Mouse (Mus musculus): ENCODE measurements around the gene Rora. TPM values are rescaled to one million over a fixed set of nuclear protein-coding genes. Genes with fewer than 3 reads are reported as not detected.
A peak's percentile ranks its signal among the peaks of the same experiment; 100 is the strongest.

Gene Rora
- polyA plus RNA-seq, 1 experiment from 2014 or later: 6.6 TPM

DNA sequence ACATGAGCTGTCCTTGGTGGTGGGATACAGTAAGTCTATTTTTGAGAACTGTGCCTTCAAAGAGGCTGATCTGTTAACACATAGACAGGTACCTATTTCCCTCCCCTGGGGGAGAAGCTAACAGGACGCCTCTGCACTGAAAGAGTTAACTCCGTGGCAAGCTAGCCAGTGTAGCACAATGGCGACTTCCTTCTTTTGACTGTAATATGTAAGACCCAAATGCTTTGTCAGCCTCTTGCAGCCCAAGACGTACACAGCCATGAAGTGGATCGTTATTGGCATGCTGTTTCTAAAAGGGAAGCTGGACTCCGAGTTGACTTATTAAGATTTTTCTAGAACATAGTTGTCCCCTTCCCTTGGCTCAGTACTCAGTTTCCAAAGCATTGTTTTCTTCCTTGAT lies 229.4 kb downstream of the Rora start:
- H3K36me3 ChIP-seq (replicated peaks): no peaks in the 10 kb centered on the region
- DNase-seq (ENCODE audit: low spot score): no peak
- WGBS: 66% methylated on average over 6 of the region's 6 CpGs
- no peaks in the 10 kb centered on the region for H3K27me3 ChIP-seq (replicated peaks; ENCODE audit: low read depth, poor library complexity, severe bottlenecking)
- H3K4me1 ChIP-seq: peaks cover 28% of the 10 kb centered on the region
- H3K4me3 ChIP-seq: no peak overlapping the region
- no peaks in the 10 kb centered on the region for H3K9me3 ChIP-seq
- no peak overlapping the region for H3K27ac ChIP-seq (replicated peaks)

- H3K27ac ChIP-seq (replicated peaks): no peak overlapping the region
- no peak for DNase-seq (ENCODE audit: low spot score)
- H3K4me3 ChIP-seq: no peak overlapping the region
- no peaks in the 10 kb centered on the region for H3K9me3 ChIP-seq
- no peaks in the 10 kb centered on the region for H3K27me3 ChIP-seq (replicated peaks; ENCODE audit: low read depth, poor library complexity, severe bottlenecking)
- no peaks in the 10 kb centered on the region for H3K36me3 ChIP-seq (replicated peaks)
- 88% methylated on average over 8 of the region's 8 CpGs for WGBS
- H3K4me1 ChIP-seq: peaks cover 30% of the 10 kb centered on the region
Measured at GRCm38 (mm10) chr9:68883687-68884086, 230.1 kb downstream of the Rora start.

DNA sequence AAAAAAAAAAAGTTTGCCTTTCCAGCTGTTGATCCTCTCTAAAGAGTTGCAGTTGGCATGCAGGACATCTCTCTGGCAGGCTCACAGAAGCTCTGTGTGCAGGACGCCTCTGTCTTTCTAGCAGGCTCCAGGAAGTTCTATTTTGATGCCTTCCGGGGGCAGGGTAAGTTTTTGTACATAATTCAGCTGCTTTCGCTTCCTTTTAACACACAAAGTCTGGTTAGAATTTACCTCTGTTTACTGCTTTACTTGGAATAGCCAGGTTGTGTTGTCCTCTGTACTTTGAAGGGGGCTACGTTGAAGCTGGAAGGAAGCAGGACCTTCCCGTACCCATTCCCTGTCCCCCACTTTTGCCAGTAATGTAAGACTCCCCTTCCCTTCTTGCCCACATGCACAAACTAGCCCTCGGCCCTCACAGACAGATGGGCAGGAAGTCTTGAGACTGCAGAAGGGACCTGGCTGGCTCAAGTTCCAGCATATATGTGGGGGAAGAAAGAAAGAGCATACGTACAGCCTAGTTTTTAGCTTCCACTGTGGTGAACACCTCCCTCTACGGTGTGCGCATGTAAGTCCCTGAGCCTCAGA lies 231.0 kb downstream of the Rora start:
- Histone ChIP-seq H3K27me3 (replicated peaks; ENCODE audit: low read depth, poor library complexity, severe bottlenecking) (no peaks in the 10 kb centered on the region), H3K4me1 (peaks cover 31% of the 10 kb centered on the region), H3K27ac (replicated peaks) (no peak overlapping the region; the same call in 1 of the 2 replicates), H3K36me3 (replicated peaks) (no peaks in the 10 kb centered on the region), H3K4me3 (no peak overlapping the region), H3K9me3 (no peaks in the 10 kb centered on the region)
- 72% methylated on average over 9 of the region's 9 CpGs for WGBS
- no peak for DNase-seq (ENCODE audit: low spot score)

GRCm38 (mm10) chr9:68888670-68889069 lies 235.1 kb downstream of the Rora start:
- WGBS: 68% methylated on average over 8 of the region's 8 CpGs
- no peaks in the 10 kb centered on the region for H3K9me3 ChIP-seq
- peaks cover 23% of the 10 kb centered on the region for H3K4me1 ChIP-seq
- H3K27me3 ChIP-seq (replicated peaks; ENCODE audit: low read depth, poor library complexity, severe bottlenecking): no peaks in the 10 kb centered on the region
- no peak for DNase-seq (ENCODE audit: low spot score)
- H3K4me3 ChIP-seq: no peak overlapping the region
- no peaks in the 10 kb centered on the region for H3K36me3 ChIP-seq (replicated peaks)
- no peak overlapping the region for H3K27ac ChIP-seq (replicated peaks)

- H3K4me1 ChIP-seq: peaks cover 16% of the 10 kb centered on the region
- H3K4me3 ChIP-seq: no peak overlapping the region
- 76% methylated on average over 11 of the region's 11 CpGs for WGBS
- DNase-seq (ENCODE audit: low spot score): peak; percentile 33
- no peaks in the 10 kb centered on the region for H3K9me3 ChIP-seq
- no peaks in the 10 kb centered on the region for H3K27me3 ChIP-seq (replicated peaks; ENCODE audit: low read depth, poor library complexity, severe bottlenecking)
- H3K27ac ChIP-seq (replicated peaks): no peak overlapping the region
- no peaks in the 10 kb centered on the region for H3K36me3 ChIP-seq (replicated peaks)
Measured at GRCm38 (mm10) chr9:68891431-68891830, 237.8 kb downstream of the Rora start.

DNA sequence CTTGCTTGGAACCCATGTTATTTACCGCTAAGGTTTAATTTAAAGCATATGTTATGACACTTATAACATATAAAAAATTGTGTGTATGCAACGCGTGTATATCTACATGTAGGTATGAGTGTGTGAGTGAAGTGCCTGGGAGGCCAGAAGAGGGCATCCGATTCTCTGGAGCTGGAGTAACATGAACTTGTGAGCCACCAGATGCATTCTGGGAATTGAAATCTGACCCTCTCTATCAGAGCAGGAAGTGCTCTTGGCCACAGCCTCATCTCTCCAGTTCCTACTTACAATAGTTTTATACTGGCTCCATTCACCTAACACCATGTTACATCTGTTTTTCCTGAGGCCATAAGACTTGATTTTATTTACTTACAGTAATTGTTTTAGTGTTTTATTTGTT lies 238.8 kb downstream of the Rora start:
- Histone ChIP-seq H3K4me3 (no peak overlapping the region), H3K9me3 (no peaks in the 10 kb centered on the region), H3K27me3 (replicated peaks; ENCODE audit: low read depth, poor library complexity, severe bottlenecking) (no peaks in the 10 kb centered on the region), H3K27ac (replicated peaks) (no peak overlapping the region), H3K36me3 (replicated peaks) (no peaks in the 10 kb centered on the region), H3K4me1 (peaks cover 16% of the 10 kb centered on the region)
- WGBS: 91% methylated on average over 4 of the region's 4 CpGs
- no peak for DNase-seq (ENCODE audit: low spot score)

DNA sequence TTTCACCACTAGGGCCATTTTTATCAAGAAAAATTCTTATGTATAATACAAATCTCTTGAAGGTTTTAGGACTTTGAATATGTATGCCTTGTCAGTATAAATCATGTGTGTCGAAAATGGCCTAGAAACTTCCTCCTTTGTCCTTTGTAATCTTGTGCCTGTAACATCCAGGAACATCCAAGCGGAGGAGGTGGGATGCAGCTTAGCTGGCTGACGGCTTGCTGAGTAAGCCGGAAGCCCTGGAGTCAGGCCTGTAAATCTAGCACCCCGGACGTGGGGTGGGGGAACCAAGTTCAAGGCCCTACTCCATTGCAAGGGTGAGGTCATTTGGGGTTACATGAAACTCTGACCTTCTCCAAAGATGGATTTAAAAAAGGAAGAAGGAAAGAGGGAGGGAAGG lies 239.3 kb downstream of the Rora start:
- Histone ChIP-seq H3K4me1 (peaks cover 16% of the 10 kb centered on the region), H3K27me3 (replicated peaks; ENCODE audit: low read depth, poor library complexity, severe bottlenecking) (no peaks in the 10 kb centered on the region), H3K36me3 (replicated peaks) (no peaks in the 10 kb centered on the region), H3K4me3 (no peak overlapping the region), H3K9me3 (no peaks in the 10 kb centered on the region), H3K27ac (replicated peaks) (no peak overlapping the region; the same call in 1 of the 2 replicates)
- DNase-seq (ENCODE audit: low spot score): no peak
- 81% methylated on average over 6 of the region's 6 CpGs for WGBS

- no peaks in the 10 kb centered on the region for H3K27me3 ChIP-seq (replicated peaks; ENCODE audit: low read depth, poor library complexity, severe bottlenecking)
- H3K4me3 ChIP-seq: no peak overlapping the region
- DNase-seq (ENCODE audit: low spot score): no peak
- no peaks in the 10 kb centered on the region for H3K36me3 ChIP-seq (replicated peaks)
- no peak overlapping the region for H3K27ac ChIP-seq (replicated peaks)
- H3K9me3 ChIP-seq: no peaks in the 10 kb centered on the region
- H3K4me1 ChIP-seq: peaks cover 4% of the 10 kb centered on the region; the same call in 1 of the 2 replicates
- 82% methylated on average over 6 of the region's 6 CpGs for WGBS
Measured at GRCm38 (mm10) chr9:68898286-68898685, 244.7 kb downstream of the Rora start.

- Histone ChIP-seq H3K4me3 (no peak overlapping the region), H3K27me3 (replicated peaks; ENCODE audit: low read depth, poor library complexity, severe bottlenecking) (peaks cover 6% of the 10 kb centered on the region; the same call in 1 of the 2 replicates), H3K4me1 (peaks cover 5% of the 10 kb centered on the region; the same call in 1 of the 2 replicates), H3K27ac (replicated peaks) (no peak overlapping the region), H3K9me3 (no peaks in the 10 kb centered on the region), H3K36me3 (replicated peaks) (no peaks in the 10 kb centered on the region)
- 82% methylated on average over 5 of the region's 5 CpGs for WGBS
- no peak for DNase-seq (ENCODE audit: low spot score)
Measured at GRCm38 (mm10) chr9:68899525-68900222, 246.1 kb downstream of the Rora start.

- no peak for DNase-seq (ENCODE audit: low spot score)
- H3K27me3 ChIP-seq (replicated peaks; ENCODE audit: low read depth, poor library complexity, severe bottlenecking): peaks cover 10% of the 10 kb centered on the region; the same call in 1 of the 2 replicates
- no peaks in the 10 kb centered on the region for H3K36me3 ChIP-seq (replicated peaks)
- H3K27ac ChIP-seq (replicated peaks): no peak overlapping the region
- no peak overlapping the region for H3K4me3 ChIP-seq
- H3K9me3 ChIP-seq: no peaks in the 10 kb centered on the region
- H3K4me1 ChIP-seq: peaks cover 7% of the 10 kb centered on the region
- WGBS: 62% methylated on average over 6 of the region's 6 CpGs
Measured at GRCm38 (mm10) chr9:68906361-68906883, 252.8 kb downstream of the Rora start.

DNA sequence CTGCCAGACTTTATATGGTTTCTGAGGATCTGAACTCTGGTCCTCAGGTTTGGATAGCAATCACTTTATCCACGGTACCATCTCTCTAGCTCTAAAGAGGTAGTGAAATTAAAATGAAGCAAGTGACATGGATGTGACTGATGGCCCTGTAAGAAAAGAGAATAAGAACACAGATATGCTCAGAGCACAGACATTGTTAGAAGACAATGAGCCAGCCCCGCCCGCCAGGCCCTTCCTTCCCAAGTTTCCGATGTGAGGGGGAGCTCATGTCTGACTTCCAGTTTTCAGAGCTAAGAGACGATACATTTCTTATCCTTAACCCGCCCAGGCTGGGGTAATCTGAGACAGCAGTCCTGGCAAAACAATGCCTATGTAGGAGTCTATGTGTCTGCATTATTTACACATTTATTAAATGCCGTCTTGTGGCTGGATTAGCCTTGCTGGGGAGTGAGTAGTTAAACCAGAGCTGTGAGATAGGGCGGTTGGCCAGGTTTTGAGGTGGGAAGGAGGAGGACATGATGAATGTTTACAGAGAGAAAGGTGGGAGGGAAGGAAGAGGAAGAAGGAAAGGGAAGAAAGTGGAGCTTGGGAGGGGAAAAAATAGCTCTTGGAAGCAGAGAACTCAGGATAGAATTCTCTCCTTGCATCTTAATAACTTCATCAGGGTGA lies 259.0 kb downstream of the Rora start:
- Histone ChIP-seq H3K36me3 (replicated peaks) (no peaks in the 10 kb centered on the region), H3K4me3 (no peak overlapping the region), H3K27ac (replicated peaks) (peak overlapping the region; percentile 24; the same call in 1 of the 2 replicates), H3K9me3 (no peaks in the 10 kb centered on the region), H3K4me1 (peaks cover 26% of the 10 kb centered on the region), H3K27me3 (replicated peaks; ENCODE audit: low read depth, poor library complexity, severe bottlenecking) (peaks cover 4% of the 10 kb centered on the region; the same call in 1 of the 2 replicates)
- no peak for DNase-seq (ENCODE audit: low spot score)
- WGBS: 64% methylated on average over 8 of the region's 8 CpGs

DNA sequence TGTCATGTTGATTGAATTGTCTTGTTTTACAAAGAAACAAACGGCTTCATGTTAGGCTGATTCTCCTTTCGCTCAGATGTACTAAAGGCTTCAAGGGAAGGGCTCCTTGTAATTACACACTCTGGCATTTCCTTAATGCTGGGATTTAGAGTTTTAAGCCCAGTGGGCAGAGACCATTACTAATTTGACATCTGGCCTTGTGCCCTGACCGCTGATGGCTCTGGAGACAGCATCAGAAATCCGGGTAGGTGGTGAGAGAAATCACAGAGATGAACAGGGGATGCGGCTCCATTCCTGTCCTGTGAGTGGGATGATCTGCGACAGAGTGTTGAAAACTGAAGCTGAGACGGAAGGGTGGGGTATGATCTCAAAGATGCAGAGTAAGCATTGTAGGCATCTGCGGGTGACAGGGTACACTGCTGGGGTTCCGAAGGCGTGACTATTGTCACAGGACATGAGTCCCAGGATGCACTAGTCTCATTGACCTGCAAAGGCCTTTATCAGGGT lies 259.7 kb downstream of the Rora start:
- Histone ChIP-seq H3K9me3 (no peaks in the 10 kb centered on the region), H3K27me3 (replicated peaks; ENCODE audit: low read depth, poor library complexity, severe bottlenecking) (peaks cover 2% of the 10 kb centered on the region; the same call in 1 of the 2 replicates), H3K27ac (replicated peaks) (peak overlapping the region; percentile 24; the same call in 1 of the 2 replicates), H3K4me1 (peaks cover 26% of the 10 kb centered on the region), H3K4me3 (no peak overlapping the region), H3K36me3 (replicated peaks) (no peaks in the 10 kb centered on the region)
- no peak for DNase-seq (ENCODE audit: low spot score)
- WGBS: 63% methylated on average over 10 of the region's 10 CpGs
